Mouse (Mus musculus) heart, embryonic 14.5 days (tissue): ENCODE results near the gene Fbxo46. TPM values are rescaled to one million over a fixed set of nuclear protein-coding genes. Genes with fewer than 3 reads are reported as not detected.

Source experiments
- ATAC-seq: fragments of 200-750 bp; cut with Nextera tagmentation; 2 replicates; pipeline ENCODE4 v1.8.0; 2017; ENCODE audit warnings: low read depth, moderate TSS enrichment; ENCODE audit not compliant: insufficient number of reproducible peaks, insufficient read depth, low FRiP score
- H3K27ac ChIP-seq, 2 experiments: fragments of 200-500 bp in 1 of 2; fragments of 300-500 bp in 1 of 2; sonication (generic) in 1 of 2; replicated peaks in 1 of 2; 2 replicates each; pipeline ENCODE4 v1.5.1; 2012 to 2014; ENCODE audit warnings: low read depth in 2 of 2, low read length in 2 of 2, control low read depth in 1 of 2, mild to moderate bottlenecking in 1 of 2, mixed read lengths in 1 of 2; ENCODE audit not compliant: control insufficient read depth in 1 of 2, insufficient read depth in 1 of 2
- H3K27me3 ChIP-seq: fragments of 300-500 bp; sonication (generic); 2 replicates; pipeline ENCODE4 v1.6.1; 2014; ENCODE audit warnings: mild to moderate bottlenecking, low read length, control low read depth; ENCODE audit not compliant: control insufficient read depth, insufficient read depth
- H3K36me3 ChIP-seq: fragments of 300-500 bp; sonication (generic); 2 replicates; pipeline ENCODE4 v1.6.1; 2014; ENCODE audit warnings: mild to moderate bottlenecking, control low read depth, low read length, mixed read lengths; ENCODE audit not compliant: control insufficient read depth, insufficient read depth
- H3K4me1 ChIP-seq, 2 experiments: fragments of 200-500 bp in 1 of 2; fragments of 300-500 bp in 1 of 2; sonication (generic) in 1 of 2; 2 replicates each; pipeline ENCODE4 v1.6.1; 2012 to 2014; ENCODE audit warnings: low read length in 2 of 2, control low read depth in 1 of 2, mixed read lengths in 1 of 2; ENCODE audit not compliant: control insufficient read depth in 2 of 2, insufficient read depth in 2 of 2
- H3K4me2 ChIP-seq: fragments of 300-500 bp; sonication (generic); 2 replicates; pipeline ENCODE4 v1.6.1; 2014; ENCODE audit warnings: mild to moderate bottlenecking, low read length
- H3K4me3 ChIP-seq, 2 experiments: fragments of 200-500 bp in 1 of 2; fragments of 300-500 bp in 1 of 2; sonication (generic) in 1 of 2; 2 replicates each; pipeline ENCODE4 v1.5.1; 2012 to 2014; ENCODE audit warnings: low read length in 2 of 2, mild to moderate bottlenecking in 2 of 2, control low read depth in 1 of 2, low read depth in 1 of 2, moderate library complexity in 1 of 2; ENCODE audit not compliant: control insufficient read depth in 1 of 2, insufficient read depth in 1 of 2
- H3K9ac ChIP-seq: fragments of 300-500 bp; sonication (generic); 2 replicates; pipeline ENCODE4 v1.6.1; 2014; ENCODE audit warnings: mild to moderate bottlenecking, low read length
- H3K9me3 ChIP-seq: fragments of 300-500 bp; sonication (generic); 2 replicates; pipeline ENCODE4 v1.6.1; 2016; ENCODE audit warnings: low read length, control low read depth; ENCODE audit not compliant: control insufficient read depth
- WGBS: fragments of 180-500 bp; shearing (Covaris S2); extraction: QIAGEN DNeasy Blood & Tissue Kit; methylation state at CpG from one replicate; pipeline ENCODE4 v1.1.7; 2014; 5-methylcytosine and 5-hydroxymethylcytosine counted together
- polyA plus RNA-seq: library from polyadenylated mRNA; unstranded; fragments of >200 nt; fragmentation: Nextera tagmentation; extraction: Ambion mirVana; gene quantifications from 2 replicates; pipeline ENCODE4 v1.2.1, GENCODE M21; 2014

Fbxo46 gene
- polyA plus RNA-seq, 1 experiment from 2014 or later, result 5.6 TPM

- no peaks in the 10 kb centered on the region for H3K27me3 ChIP-seq
- H3K4me1 ChIP-seq, result peaks cover 4 to 16% of the 10 kb centered on the region in 2 experiments; a peak in 3 of 4 replicates
- H3K4me2 ChIP-seq, result peak overlapping the region; percentile 65
- peak overlapping the region; percentile 92 for H3K27ac ChIP-seq
- peak overlapping the region; percentile 71 for H3K9ac ChIP-seq
- H3K36me3 ChIP-seq, result peaks cover 36% of the 10 kb centered on the region
- peak overlapping the region; percentile 45 to 59 for H3K4me3 ChIP-seq
- no peaks in the 10 kb centered on the region for H3K9me3 ChIP-seq
- WGBS, result under 1% methylated on average over 39 of the region's 39 CpGs
- peak; percentile 98 for ATAC-seq
Observed at GRCm38 (mm10) chr7:19131324-19131848, 11.7 kb downstream of the Fbxo46 start.

- ATAC-seq, result no peak
- no peak overlapping the region for H3K4me2 ChIP-seq
- H3K4me1 ChIP-seq, result peaks cover 3 to 9% of the 10 kb centered on the region in 2 experiments; a peak in 2 of 4 replicates
- WGBS, result 93% methylated on average over 13 of the region's 13 CpGs
- no peaks in the 10 kb centered on the region for H3K27me3 ChIP-seq
- no peak overlapping the region for H3K4me3 ChIP-seq
- H3K36me3 ChIP-seq, result peaks cover 62% of the 10 kb centered on the region
- no peak overlapping the region for H3K27ac ChIP-seq
- H3K9ac ChIP-seq, result no peak overlapping the region
- H3K9me3 ChIP-seq, result no peaks in the 10 kb centered on the region
Observed at GRCm38 (mm10) chr7:19136168-19136567, 16.5 kb downstream of the Fbxo46 start.

GRCm38 (mm10) chr7:19136673-19137334 is 17.1 kb downstream of the Fbxo46 start:
- H3K4me1 ChIP-seq, result peaks cover 2 to 8% of the 10 kb centered on the region in 2 experiments; a peak in 2 of 4 replicates
- H3K27ac ChIP-seq, result no peak overlapping the region
- H3K9ac ChIP-seq, result no peak overlapping the region
- H3K9me3 ChIP-seq, result no peaks in the 10 kb centered on the region
- no peak overlapping the region for H3K4me3 ChIP-seq
- no peak for ATAC-seq
- 89% methylated on average over 38 of the region's 38 CpGs for WGBS
- peaks cover 66% of the 10 kb centered on the region for H3K36me3 ChIP-seq
- no peak overlapping the region for H3K4me2 ChIP-seq
- H3K27me3 ChIP-seq, result no peaks in the 10 kb centered on the region

- Histone ChIP-seq H3K4me3 (no peak overlapping the region), H3K4me1 (0 out of 4 replicates have a peak, but pooled peaks cover 0 to 4% of the 10 kb centered on the region in 2 experiments), H3K27ac (no peak overlapping the region), H3K27me3 (no peaks in the 10 kb centered on the region), H3K9ac (no peak overlapping the region), H3K36me3 (peaks cover 70% of the 10 kb centered on the region), H3K9me3 (no peaks in the 10 kb centered on the region), H3K4me2 (no peak overlapping the region)
- no peak for ATAC-seq
- WGBS, result 52% methylated on average over 5 of the region's 5 CpGs
Observed at GRCm38 (mm10) chr7:19137380-19137779, 17.7 kb downstream of the Fbxo46 start.

- no peak for ATAC-seq
- no peaks in the 10 kb centered on the region for H3K27me3 ChIP-seq
- H3K9me3 ChIP-seq, result no peaks in the 10 kb centered on the region
- no peak overlapping the region for H3K9ac ChIP-seq
- H3K36me3 ChIP-seq, result peaks cover 17% of the 10 kb centered on the region
- H3K27ac ChIP-seq, result no peak overlapping the region
- 85% methylated on average over 10 of the region's 10 CpGs for WGBS
- no peak overlapping the region for H3K4me3 ChIP-seq
- peaks cover 5 to 20% of the 10 kb centered on the region in 2 experiments; a peak in 3 of 4 replicates for H3K4me1 ChIP-seq
- no peak overlapping the region for H3K4me2 ChIP-seq
Observed at GRCm38 (mm10) chr7:19146793-19147192, 27.1 kb downstream of the Fbxo46 start.

GRCm38 (mm10) chr7:19147497-19148045 is 27.9 kb downstream of the Fbxo46 start:
- no peak for ATAC-seq
- WGBS, result 40% methylated on average over 6 of the region's 6 CpGs
- Histone ChIP-seq H3K36me3 (peaks cover 20% of the 10 kb centered on the region), H3K27ac (no peak overlapping the region), H3K9ac (no peak overlapping the region), H3K4me2 (peak overlapping the region; percentile 90), H3K9me3 (no peaks in the 10 kb centered on the region), H3K27me3 (no peaks in the 10 kb centered on the region), H3K4me1 (peaks cover 5 to 20% of the 10 kb centered on the region in 2 experiments; a peak in 3 of 4 replicates), H3K4me3 (no peak overlapping the region)

GRCm38 (mm10) chr7:19148180-19148874 is 28.7 kb downstream of the Fbxo46 start:
- peak overlapping the region; percentile 90 for H3K4me2 ChIP-seq
- peak overlapping the region; percentile 60 to 66 for H3K4me3 ChIP-seq
- H3K9ac ChIP-seq, result peak overlapping the region; percentile 73
- H3K36me3 ChIP-seq, result peaks cover 28% of the 10 kb centered on the region
- H3K9me3 ChIP-seq, result no peaks in the 10 kb centered on the region
- H3K27me3 ChIP-seq, result no peaks in the 10 kb centered on the region
- WGBS, result 11% methylated on average over 20 of the region's 20 CpGs
- H3K27ac ChIP-seq, result peak overlapping the region; percentile 70 to 89
- no peak for ATAC-seq
- H3K4me1 ChIP-seq, result peaks cover 5 to 20% of the 10 kb centered on the region in 2 experiments; a peak in 3 of 4 replicates
